Mouse (Mus musculus) left cerebral cortex, postnatal 14 days (tissue): Measurements from ENCODE around the gene Thada. TPM values are rescaled to one million over a fixed set of nuclear protein-coding genes. Genes with fewer than 3 reads are reported as not detected.
"Not testable (repeated sequence)": the region's sequence is repeated elsewhere in the genome, so short reads cannot be mapped to it uniquely, and the experiment has no call there.

Source experiments
- DNase-seq, 2 experiments: peaks; one replicate each; pipeline ENCODE4 v3.0.0; 2021 to 2022; ENCODE audit warnings: low spot score in 2 of 2, mixed read lengths in 1 of 2
- intact Hi-C: fragments of 180-260 bp; cut with DNase I; formaldehyde crosslinking; loops from one replicate; pipeline ENCODE4 v1.15.1; 2025
- total RNA-seq, 2 experiments: library from RNA; stranded (reverse); gene quantifications; 2 replicates each; pipeline ENCODE4 v1.2.3; 2021

Thada gene
- total RNA-seq, 2 experiments from 2014 or later: 11.4 to 14.1 TPM

DNA sequence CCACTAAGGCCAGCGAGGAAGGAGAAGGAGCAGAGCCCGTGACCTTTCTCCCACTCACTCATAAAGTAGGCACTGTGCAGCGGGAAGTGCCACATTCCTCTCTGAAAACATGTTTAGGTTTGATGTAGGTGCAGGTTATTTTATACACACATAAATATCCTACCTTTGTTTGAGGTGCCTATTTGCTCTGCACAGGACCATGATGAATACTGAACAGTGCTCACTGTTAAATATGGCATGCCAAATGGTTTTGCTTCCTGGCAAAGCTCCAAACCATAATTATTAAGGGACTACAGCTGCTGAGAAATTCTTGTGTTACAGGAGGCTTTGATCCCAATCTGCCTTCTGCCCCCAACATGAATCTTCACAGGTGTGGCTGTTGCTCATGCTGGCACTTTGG lies 259.8 kb downstream of the Thada start:
- no peak for DNase-seq
- intact Hi-C loops: no loop called here

DNA sequence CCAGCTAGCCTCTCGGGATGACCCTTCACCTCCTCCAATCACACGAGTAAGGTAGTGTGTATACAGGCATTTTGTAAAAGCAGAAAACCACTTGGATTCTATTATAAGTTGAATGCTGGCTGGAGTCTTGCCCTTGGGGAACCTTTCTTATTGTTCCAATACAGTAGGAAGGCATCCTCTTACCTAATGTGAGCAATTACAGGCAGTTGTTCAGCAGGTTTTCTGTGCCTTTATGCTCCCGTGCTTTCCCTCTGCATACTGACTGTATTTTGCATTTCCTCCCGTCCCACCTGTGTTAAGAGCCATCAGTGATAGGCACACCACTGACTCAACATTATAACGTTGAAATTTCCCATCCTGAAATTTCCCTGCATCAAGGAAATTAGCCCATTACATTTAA lies 261.0 kb downstream of the Thada start:
- intact Hi-C loops: no loop called here
- DNase-seq: no peak

DNA sequence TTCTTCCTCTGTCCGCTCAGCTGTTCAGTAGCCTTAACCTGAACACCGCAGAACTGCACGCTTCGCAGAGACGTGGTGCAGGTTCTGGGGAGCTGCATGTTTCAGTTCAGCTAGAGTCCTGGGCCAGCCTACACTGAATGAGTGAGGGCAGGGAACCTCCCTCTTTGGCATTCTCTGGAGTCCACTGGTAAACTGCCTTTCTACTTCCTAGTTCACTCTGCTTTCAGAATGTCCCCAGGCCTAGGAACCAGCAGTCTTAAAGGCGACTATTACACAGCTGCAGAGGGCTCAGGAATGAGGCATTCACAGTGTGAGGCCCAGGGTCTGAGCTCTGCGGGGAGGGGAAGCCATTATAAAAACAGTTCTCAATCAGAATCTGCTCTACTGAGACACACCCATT lies 262.7 kb downstream of the Thada start:
- intact Hi-C loops: no loop called here
- DNase-seq: no peak

DNA sequence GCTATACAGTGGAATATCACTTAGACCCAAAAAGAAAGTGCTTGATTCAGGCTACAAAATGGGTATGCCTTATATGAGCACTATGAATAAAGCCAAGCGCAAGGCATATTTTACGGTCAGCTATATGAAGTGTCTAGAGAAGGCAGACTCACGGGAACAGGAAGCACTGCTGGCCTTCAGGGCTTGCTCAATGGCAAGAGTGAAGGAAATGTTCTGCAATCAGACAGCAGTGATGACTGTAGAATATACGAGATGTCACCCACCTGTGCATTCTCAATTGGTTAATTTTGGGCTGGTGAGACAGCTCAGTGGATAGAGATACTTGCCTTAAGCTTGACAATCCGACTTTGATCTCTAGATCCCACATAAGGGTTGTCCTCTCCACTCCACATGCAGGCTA lies 264.8 kb downstream of the Thada start:
- intact Hi-C loops: no loop called here

DNA sequence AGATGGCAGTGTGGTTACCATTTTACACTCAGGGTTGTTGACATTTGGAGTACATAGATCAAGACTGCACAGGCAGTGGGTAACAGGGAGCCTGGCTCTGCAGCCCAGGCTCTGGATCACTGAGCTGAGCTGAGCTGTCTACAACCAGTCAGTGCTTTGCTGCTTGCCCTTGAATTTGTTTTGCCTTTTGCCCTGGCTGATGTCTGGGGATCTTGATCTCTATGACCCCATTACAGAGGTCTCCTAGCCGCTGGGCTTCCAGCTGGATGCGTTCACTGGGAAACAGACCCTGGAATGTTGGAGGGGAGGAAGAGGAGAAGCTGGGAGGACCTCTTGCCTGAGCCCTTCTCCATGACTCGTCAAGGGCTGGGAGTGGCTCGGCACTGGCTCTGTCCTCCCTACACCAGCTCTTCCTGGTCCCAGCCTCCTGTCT lies 268.1 kb downstream of the Thada start:
- no peak for DNase-seq
- intact Hi-C loops: no loop called here

More for the DNA sequence above, 264.8 kb downstream of the Thada start:
- no peak for DNase-seq

DNA sequence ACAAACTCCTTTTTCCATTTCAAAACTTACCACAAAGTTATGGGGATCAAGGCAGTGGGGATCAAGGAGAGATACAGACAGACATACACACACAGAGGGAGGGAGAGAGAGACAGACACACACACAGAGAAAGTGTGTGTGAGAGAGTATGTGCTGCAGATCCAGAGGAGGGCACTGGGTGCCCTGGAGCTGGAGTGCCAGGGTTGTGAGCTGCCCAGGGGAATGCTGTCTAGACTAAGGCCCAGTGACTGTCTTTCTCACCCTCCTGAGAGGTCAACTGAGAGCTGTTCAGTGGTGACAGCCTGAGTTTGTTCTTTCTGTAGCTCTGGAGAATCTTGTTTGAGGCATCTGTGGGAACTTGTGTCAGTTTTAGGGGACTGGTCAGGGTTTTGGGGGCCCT lies 269.7 kb downstream of the Thada start:
- intact Hi-C loops: no loop called here
- DNase-seq: no peak

DNA sequence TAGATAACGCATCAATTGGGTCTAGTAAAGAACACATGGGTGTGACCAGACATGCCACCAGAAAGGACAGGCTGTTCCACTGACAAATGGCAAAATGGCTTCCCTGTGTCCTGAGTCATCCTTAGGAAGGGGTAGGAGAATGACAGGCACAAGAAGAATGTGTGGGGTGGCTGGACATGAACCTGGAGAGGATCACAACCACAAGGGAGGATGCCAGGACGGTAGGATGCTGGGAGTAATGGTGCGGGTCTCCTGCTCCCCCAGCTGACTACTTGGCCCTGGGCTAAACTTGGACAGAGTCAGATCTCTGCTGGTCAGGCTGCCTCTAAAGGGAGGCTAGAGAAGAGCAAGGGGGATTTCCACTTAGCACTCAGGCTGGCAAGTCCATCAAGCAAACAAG lies 270.2 kb downstream of the Thada start:
- no peak for DNase-seq
- intact Hi-C loops: no loop called here

DNA sequence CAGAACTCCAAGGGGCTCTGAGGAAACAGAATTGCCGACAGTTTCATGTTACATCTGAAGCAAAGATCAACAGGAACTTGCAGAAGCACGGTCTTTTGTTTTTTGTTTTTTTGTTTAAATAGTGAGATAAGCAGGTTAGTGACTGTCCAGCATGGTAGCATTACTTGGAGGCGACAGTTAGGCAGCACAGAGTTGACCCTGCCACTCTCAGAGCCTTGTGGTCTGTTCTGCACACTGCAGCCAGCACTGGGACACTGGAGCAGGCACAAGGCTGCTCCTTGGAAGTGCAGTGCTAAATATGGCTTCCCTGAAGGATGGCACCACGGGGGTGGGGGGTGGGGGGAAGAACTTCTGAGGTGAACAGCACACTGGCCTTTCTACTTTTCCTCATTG lies 271.0 kb downstream of the Thada start:
- DNase-seq: no peak
- intact Hi-C loops: no loop called here

DNA sequence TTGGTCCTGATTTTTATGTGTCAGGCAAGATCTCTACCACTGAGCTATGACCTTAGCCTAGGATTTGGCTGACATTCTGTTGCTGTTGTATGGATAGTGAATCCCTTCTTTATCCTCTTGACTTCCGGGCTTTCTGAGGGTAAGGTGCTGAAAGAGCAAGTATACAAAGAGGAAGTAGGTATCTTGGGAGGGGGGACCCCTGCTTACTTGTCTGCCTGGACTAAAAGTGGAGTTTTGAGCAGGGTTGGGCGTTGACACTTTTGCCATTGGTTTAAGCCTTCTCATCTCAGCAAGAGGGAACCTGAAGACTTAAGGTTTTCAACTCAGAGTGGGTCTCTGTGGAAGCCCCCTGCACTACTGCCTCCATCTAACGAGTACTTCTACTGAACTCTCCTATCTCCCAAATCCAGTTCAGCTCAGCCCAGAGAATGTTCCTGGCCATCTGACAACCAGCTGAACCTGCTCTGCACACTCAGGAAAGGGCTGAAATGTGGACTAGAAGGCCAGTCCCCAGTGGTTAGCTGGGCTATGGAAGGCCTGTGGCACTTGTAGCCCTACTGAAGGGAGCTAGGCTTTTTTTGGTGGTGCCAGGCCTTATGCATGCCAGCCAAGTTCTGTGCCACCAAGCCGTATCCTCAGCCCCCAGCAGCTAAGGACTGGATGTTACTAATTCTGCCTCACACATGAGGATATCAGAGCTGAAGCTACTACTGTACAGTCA lies 271.6 kb downstream of the Thada start:
- no peak for DNase-seq
- intact Hi-C loops: loop anchor here (5.0 kb wide), 1 partner anchor 222 kb away; no protein-coding TSS in a partner anchor

DNA sequence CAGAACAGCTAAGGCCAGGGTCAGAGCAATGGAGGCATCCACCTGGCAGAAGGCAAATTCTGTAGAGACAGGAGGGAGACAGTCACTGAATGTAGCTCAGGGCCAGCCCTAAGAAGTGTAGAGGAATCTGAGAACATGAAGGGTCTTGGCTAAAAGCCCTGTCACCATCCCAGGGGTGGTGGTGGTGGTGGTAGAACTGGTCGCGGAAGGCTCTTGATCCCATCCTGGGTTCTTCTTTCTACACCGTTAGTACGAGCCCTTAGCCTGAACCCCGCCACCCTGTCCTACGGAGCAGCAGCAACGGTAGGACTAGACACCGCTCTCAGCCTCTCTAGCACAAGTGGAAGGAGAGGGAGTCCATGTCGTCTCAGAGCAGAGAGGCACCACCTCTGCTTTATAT lies 272.6 kb downstream of the Thada start:
- intact Hi-C loops: loop anchor here (2.0 to 5.0 kb wide), 2 partner anchors 221 to 291 kb away; no protein-coding TSS in a partner anchor
- DNase-seq: no peak

DNA sequence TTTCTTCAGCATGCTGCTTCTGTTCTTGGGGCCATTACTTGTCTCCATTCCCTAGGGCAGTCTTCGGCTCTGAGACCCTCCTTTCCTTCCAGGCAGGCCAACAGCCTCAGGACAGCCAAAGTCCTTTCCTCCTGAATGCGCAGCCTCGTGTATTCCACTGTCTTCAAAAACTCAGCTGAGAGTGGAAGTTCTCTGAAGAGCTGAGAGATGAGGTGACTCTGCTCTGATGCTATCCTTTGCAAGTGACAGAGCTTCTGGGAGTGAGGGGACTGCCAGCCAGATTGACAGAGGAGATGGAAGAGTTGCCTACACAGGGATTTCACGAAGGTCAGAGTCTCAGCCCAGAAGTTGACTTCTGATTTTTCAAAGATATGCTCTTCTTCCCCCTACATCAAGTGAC lies 274.1 kb downstream of the Thada start:
- no peak for DNase-seq
- intact Hi-C loops: loop anchor here (1.0 to 5.0 kb wide), 4 partner anchors 164 to 289 kb away; no protein-coding TSS in a partner anchor

DNA sequence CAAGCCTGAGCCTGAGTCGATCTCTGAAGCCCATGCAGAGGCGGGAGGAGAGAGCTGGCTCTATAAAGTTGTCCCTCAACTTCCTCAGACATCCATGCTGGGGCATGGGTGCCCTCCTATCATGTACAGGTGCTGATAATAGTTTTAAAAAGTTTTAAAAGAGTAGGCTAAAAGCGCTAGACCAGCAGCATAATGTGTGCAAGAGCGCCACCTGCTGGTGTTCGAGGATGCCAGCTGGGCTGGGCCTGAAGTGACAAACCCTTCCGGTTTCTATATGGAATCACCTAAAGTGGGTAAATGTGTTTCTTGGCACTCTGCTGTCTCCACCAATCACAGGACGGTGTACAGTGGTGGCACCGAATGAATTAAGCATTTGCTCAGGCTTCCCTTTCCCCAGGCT lies 275.1 kb downstream of the Thada start:
- DNase-seq: peak; percentile 82 to 86
- intact Hi-C loops: loop anchor here (1.0 to 5.0 kb wide), 3 partner anchors 163 to 219 kb away; no protein-coding TSS in a partner anchor

DNA sequence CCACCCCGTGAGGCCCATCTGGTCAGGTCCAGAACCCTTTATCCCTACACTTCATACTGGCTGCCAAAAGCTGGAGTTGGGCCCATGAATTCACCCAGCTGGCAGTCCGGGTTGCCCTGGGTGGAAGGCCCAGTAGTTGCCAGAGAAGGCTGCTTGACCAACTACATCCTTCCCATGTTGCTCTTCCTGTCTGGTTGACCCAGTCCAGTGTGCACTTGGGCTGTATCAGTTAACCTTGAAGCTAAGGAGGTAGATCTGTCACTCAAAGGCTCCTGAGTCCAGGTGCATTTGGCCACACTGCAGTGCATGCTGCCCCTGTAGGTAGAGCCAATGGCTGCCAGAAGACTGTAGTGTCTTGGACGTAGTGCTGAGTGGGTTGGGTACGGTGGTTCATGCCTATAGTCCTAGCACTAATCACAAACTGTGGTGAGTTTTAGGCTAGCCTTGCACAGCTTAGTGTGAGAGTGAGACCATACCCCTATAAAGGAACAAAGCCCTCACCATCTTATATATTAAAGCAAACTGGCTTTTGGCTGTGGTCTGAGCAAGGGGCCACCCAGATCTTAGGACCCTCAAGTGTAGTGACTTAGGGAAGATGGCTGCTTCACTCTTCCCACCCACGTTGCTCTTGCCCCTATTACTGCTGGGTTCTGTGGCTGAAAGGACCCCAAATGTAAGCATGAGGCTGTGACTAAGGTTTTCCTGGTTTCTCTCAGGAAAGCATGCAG lies 276.7 kb downstream of the Thada start:
- no peak for DNase-seq
- intact Hi-C loops: loop anchor here (5.0 kb wide), 1 partner anchor 77 kb away; no protein-coding TSS in a partner anchor

DNA sequence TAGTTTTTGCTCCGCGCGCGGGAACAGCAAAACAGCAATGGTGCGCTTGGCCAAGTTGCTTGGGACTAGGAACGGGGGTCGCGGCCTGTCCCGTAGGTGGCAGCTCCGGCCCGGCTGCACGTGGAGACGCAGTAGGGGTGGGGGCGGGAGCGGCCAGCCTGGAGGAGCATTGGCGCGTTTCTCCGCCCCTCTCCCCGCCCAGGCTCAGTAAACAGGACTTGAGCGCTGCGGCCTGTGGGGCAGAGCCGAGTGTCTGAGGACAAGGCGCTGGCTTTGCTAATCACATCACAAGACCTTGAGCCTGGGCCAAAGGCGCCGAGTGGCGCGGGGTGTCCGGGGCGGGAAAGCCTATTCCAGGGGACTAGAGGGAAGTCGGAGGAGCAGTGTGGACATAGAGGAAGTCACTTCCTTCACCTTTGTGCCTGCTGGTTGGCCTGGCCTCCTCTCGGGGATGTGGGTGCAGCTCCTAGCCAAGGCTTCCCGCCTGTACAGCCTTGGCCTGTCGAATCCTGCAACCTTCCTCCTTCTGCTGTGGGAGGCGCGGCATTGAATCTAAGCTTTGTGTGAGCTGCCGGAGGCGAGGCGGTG lies 277.5 kb downstream of the Thada start:
- DNase-seq: peak; percentile 75 to 79
- intact Hi-C loops: loop anchor here (5.0 kb wide), 1 partner anchor 76 kb away; no protein-coding TSS in a partner anchor

DNA sequence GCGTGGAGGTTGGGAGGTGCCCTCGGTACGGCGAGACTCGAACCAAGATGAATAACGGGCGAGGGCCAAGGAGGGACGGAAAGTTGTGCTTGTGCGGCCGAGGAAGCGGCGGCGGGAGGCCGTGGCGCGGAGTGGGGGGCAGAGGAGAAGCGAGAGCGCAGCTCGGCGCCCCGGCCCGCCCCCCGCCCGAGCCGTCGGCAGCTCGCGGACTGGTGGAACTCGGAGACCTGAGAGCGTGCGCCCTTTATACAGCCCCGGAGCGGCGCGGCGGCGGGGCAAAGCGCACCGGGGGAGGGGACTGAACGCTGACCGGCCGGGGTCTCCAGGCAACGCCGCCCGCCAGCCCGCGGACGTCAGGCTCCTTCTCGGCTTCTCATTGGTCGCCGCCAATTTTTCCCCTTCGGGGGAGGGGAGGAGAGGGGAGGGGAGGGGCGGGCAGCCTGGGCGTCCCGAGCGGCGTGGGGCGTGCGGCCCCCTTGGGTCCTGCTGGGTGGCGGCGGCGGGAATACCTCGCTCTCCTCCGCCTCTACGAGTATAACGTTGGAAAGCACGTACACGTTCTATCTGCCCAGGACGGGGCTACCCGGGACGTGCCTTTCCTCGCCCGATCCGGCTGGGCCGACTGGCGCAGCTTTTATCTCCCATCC lies 278.2 kb downstream of the Thada start, which contains the start of gene Zfp36l2:
Gene Zfp36l2 (minus strand): TSS at position 221 of the 647 bp plus-strand sequence.
- peak; percentile 87 to 89 for DNase-seq
- intact Hi-C loops: loop anchor here (5.0 kb wide), 1 partner anchor 76 kb away; no protein-coding TSS in a partner anchor

DNA sequence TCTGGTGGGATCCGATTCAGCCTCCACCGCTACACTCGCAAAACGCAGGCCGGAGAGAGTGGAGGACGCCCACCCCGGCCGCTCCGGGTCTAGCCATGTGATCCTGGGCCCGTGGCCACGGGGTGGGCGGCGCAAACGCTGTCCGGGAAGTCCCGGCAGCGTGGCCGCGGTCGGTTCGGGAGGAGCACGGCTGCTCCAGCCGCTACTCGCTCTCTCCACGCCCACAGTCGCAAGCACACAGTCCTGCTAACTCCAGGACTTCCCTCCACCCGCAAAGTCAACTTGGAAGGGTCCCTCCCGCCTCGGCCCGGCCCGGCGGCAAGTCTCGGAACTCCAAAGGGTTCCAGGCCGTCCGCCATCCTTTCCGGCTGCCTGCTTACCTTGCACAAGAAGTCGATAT lies 278.7 kb downstream of the Thada start:
- intact Hi-C loops: loop anchor here (5.0 kb wide), 1 partner anchor 75 kb away; no protein-coding TSS in a partner anchor
- not testable (repeated sequence) for DNase-seq

DNA sequence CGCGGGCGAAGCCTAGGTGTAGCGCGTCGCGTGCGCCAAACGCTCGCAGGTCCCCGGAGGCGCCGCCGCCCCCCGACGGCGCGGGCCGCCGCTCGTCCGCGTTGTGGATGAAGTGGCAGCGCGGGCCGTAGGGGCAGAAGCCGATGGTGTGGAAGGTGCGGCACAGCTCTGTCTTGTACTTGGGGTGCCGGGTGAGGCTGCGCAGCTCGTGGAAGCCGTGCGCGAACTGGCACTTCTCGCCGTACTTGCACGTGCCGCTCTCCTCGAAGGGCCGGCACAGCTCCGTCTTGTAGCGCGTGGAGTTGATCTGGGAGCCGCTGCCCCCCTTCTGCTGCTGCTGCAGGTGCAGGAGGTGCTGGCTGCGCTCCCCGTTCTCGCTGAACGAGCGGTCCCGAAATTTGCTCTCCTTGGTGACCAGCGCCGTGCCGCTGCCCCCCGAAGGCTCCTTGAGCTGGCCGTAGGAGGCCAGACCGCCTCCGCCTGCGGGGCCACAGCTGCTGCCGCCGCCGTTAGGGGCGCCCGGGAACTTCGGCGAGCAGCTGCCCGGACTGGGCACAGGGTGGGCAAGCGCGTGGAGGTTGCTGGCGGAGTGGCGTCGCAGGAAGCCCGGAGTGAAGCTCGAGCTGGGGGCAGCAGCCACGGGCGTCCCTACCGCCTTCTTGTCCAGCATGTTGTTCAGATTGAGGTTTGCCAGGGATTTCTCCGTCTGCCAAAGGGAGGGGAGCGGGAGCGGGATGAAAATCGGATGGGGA lies 279.4 kb downstream of the Thada start:
- intact Hi-C loops: loop anchor here (5.0 kb wide), 1 partner anchor 74 kb away; no protein-coding TSS in a partner anchor
- no peak for DNase-seq

DNA sequence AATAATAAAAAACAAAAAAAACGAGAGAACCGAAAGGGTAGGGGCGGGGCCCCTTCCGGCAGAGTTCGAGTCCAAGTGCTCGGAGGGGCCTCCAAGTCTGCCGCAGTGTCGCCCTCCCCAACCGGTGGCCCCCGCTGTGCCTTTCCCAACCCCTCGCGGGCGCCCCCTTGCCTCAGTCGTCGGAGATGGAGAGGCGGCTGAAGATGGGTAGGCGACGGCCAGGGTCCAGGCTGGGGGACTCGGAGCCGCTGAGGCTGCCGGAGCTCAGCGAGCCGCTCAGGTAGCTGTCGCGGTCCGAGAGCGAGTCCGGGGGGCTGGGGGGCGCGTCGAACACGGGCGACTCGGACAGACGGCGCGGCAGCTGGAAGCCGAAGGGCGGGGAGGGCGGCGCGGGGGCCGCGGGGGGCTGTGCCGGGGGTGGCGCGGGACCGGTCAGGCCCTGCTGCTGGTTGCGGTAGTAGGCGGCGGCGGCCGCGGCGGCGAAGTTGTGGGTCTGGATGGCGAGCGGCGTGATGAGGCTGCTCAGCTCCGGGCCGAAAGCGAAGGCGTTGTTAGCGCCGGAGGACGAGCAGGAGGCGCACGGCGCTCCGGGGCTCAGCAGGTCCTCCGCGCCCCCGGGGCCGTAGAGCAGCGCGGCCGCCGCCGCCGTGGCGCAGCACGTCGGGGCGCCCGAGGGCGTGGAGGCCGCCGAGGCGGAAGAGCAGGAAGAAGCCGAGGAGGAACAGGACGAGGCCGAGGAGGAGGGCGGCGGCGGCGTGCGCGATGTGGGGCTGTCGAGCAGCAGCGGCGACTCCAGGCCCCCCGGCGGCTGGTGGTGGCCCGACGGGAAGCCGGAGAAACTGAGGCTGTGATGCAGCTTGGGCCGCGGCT lies 280.2 kb downstream of the Thada start:
- no peak for DNase-seq
- intact Hi-C loops: loop anchor here (5.0 kb wide), 1 partner anchor 74 kb away; no protein-coding TSS in a partner anchor
